Mouse (Mus musculus) retina, adult 2 months (tissue): ENCODE data around the gene 6820408C15Rik.
"Not testable (repeated sequence)": the region's sequence is repeated elsewhere in the genome, so short reads cannot be mapped to it uniquely, and the experiment has no call there.

Experiments used
- DNase-seq: peaks from one replicate; pipeline ENCODE4 v3.0.0-alpha.2; 2012; ENCODE audit warnings: low read depth, low spot score

The 6820408C15Rik gene

DNA sequence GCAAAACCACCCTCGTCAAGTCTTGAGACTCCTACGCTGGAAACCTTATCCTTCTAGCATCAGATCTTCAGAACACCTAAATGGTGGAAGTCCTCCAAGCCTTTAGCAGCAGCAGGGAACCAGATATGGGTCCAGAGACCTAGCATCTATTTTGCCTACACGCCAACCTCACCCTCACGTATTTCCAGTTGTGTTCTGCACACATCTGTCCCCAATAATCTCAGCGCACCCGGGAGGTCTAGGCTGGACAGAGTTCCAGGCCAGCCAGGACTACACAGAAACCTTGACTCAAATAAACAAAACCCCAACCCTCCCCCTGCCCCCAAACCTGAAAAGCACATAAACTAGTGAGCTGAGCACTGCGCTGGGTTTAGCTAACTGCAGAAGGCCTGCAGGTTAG is 3.9 kb upstream of the 6820408C15Rik start:
- DNase-seq, result no peak

DNA sequence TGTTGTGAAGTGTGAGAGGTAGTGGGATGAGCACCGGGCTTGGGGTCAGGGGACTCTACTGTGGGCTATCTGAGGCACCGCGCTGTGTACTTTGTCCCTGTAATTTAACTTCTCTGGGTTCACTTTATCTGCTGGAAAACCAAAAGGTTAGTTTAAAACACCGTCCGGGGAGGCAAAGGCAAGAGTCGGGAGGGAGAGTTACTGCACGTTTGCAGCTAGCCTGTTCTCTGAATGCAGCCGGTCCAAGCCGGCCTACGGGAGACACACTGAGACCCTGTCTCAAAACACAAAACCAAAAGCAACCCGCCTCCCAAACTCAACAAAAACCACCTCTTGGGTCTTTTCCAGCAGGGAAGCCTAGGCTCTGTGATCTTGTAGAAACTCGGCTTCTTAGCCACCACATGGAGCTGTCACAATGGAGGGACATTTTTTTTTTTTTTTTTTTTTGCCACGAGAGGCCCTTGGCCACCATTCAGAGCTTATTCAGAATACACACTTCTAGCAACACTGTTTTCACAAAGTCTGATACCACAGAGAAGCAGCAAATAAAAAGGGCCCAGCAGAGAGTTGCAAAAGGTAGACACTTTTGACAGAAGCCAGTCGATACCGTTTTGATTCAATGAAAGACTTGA is 2.7 kb upstream of the 6820408C15Rik start:
- DNase-seq, result no peak

DNA sequence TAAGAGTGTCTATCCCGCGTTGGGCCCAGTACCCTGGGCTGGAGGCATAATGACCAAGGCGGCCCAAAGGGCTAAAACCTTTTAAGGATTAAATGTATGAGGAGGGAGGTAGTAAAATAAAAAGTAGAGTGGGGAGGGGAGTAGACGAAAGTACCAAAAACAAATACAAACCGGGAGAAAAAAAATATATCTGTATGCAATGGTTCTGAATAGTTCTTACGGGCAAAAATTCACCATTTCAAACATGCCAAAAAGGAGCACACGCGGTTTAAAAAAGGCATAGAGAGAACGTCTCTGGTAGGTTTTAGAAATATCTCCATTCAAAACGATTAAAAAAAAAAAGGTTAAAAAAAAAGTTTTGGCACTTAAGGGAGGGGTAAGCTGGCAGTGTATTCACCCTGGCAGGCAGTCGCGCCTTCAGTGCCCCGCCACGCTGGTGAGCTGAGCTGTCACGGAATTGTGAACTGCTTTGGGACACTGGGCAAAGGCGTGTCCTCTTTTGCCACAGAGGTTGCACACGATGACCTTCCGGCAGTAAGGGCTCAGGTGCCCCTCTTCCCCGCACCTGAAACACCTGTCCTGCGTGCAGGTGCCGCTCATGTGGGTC is 2.1 kb upstream of the 6820408C15Rik start:
- DNase-seq, result no peak

DNA sequence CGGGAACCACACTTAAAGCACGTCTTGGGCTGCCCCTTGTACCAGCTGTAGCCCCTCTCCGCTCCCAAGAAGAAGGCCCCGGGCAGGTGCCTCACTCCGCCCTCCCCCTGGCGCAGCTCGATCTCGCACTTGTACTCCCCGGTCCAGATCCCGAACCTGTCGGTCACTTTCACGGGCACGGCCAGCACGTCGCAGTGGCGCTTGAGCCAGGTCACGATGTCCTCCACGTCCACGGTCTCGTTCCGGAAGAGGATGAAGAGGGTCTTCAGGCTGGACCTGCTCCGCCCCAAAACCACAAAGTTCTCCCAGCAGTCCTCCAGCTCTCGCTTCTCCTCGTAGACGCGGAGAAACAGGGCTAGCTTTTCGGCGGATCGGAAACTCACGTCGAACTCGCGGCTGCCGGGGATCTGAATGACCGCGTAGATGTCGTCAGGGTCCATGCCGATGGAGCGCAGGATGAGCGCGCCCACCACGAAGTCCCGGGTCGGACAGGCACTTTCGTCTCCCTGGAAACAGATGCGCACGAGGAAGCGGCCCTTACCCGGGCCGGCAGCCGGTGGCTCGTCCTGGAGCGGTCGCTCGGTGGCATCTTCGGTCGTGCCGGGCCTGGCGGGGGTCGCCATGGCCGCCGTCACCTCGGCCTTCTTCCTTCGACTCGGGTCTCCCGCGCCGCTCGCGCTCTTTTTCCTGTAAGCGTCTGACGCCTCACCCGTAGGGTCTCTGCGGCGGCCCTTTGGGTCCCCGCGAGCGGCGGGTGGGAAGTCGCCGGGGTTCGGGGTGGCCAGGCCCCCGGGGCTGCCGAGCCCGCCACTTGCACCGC is 1.4 kb upstream of the 6820408C15Rik start:
- no peak for DNase-seq

DNA sequence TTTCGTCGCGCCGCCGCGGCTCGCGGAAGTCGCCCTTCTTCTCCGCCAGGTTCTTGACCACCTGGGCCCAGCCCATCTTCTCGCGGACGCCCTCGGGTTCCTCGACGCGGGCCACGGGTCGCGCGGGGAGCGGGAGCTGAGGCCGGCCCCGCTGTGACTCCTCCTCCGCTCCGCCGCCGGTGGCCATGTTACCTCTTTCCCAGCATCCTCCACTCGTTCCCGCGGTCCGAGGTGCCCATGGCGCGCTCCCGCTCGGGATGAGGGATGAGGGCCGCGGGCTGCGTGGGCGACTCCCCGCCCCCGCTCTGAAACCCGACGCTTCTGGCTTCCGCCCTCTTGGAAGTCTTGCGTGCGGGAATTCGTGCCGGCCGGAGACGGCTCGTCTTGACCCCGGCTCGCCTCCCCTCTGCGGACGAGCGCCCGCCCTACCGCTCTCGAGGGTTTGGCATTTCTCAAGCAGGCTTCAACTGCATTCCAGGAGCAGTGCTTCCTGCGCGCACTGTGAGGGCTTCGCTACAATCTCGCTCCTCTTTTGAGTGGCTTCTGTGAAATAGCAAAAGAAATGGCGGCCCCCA is 709 bp upstream of the 6820408C15Rik start, which contains the start of gene Zcchc3:
Gene Zcchc3 (minus strand): TSS at position 437 of the 575 bp plus-strand sequence.
- peak; percentile 70 for DNase-seq

DNA sequence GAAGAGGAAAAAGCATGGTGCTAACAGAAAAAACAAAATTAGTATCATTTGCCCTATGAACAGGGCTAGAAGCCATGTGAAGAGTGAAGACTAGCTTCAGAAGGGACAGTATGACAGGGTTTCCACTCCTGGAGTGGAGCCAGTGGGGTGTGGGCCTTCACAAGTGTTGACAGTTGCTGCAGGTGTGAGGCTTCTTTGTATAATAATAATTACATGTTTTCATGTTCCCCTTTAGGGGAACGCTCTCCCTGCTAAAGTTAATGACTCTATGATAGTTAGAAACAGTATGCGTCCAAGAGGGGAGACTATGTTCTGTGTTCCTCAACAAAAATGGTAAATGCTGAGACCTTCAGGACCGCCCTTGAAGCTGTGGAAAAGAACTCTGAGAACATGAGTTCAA is 399 bp downstream of the 6820408C15Rik start:
- no peak for DNase-seq

DNA sequence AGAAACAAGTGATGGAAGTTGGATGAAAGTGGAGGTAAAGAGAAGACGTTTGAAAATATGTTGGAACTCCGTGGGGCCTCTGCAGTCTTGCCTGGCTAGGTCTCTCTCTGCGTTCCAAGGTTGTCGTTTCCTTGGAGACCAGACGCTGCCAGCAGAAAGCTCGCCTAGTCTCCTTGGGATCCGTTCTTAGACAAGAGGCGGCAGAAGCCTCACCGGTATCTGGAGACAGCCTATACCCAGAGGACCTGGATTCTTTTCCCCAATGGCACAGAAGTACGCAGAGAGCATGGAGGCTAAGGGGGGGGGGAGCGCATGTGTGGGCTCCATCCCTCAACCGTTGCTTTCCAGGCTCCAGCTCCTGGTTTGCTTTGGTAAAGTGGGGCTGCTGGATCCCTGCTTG is 12.1 kb downstream of the 6820408C15Rik start:
- DNase-seq, result no peak

DNA sequence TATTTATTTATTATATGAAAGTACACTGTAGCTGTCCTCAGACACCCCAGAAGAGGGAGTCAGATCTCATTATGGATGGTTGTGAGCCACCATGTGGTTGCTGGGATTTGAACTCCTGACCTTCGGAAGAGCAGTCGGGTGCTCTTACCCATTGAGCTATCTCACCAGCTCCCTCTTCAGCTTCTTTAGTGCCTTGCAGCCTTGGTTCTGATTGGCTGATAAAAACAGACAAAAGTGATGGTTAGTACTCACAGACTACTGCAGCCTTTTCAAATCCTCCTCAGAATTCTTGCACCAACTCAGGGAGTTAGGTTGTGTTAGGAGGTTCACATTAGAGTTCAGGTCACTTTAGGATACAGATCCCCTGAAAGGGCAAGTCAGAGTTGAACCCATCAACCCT is 13.1 kb downstream of the 6820408C15Rik start:
- DNase-seq, result not testable (repeated sequence)

DNA sequence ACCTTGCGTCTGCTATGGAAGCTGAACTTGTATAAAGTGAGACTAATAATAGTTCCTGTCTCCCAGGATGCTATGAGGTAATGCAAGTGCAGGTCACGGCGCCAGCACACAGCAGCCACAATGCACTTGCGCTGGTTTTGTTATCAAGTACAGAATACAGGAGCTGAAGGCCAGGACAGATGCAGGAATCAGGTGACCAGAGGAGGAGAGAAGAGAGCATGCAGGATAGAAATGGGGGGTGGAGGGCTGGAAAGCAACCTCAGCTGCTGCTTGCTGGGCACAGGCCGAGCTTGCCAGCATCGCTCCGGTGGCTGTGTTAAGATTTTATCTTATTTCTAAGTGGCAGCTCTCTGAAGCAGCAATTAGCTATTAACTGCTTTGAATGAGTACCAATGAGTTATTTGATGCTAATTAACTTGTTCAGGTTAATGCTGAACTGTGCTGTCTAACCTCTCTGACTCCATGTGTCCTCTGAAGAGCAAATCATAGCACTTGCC is 21.1 kb downstream of the 6820408C15Rik start:
- no peak for DNase-seq

DNA sequence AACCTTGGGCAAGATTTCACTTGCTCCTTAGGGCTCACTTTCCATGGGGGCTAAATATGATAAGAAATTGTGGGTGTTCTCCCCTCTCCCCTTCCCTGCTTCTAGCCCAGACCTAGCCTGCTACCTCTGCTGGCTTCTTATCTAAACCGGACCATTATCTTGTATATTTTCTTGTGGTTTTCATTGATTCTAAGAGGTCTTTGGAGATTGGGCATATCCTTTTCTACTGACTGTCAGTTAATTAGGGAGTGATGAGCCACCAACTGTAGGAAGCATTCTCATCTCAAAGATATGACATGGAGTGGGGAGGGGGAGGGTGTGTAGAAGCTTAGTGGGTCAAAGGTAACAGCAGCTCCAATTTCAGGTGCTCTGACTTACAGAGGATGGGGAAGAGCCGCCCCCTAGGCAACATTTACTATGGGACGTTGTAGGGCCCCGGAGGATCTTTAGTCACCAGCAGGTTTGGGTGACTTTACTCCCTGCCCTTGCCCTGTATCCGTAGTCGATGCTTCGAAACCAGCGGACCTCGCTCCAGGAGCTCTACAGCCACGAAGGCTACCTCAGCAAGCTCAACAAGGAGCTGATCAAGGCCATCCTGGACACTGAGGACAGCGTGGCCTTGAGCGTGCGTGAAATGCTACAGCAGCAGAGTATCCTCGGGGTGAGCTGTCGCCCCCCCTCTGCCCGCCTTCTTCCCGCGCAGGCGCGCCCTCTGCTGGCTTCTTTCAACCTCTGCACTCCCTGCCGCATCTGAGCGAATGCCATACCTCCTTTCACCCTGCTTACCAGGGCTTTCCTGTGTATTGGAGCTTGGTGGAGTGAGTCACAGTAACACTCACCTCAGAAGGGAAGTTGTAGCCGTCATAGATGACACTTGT is 21.8 kb downstream of the 6820408C15Rik start:
- DNase-seq, result peak; percentile 70

DNA sequence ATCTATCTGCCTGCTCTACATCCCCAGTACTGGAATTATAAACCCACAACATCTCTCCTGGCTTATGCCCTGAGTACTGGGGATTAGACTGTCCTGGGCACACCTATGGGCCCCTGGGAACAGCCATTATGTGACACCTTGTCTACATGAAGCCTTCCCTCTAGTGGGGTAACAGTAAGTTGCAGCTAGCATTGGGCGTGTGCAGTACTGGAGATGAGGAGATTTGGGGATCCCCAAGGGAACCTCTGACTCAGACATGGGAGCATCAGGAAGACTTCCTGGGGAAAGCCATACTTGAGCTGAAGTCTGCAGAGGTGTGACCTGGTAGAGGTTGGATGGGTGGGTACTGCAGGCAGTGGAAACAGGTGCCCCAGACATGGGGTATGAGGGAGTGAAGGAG is 23.6 kb downstream of the 6820408C15Rik start:
- no peak for DNase-seq

DNA sequence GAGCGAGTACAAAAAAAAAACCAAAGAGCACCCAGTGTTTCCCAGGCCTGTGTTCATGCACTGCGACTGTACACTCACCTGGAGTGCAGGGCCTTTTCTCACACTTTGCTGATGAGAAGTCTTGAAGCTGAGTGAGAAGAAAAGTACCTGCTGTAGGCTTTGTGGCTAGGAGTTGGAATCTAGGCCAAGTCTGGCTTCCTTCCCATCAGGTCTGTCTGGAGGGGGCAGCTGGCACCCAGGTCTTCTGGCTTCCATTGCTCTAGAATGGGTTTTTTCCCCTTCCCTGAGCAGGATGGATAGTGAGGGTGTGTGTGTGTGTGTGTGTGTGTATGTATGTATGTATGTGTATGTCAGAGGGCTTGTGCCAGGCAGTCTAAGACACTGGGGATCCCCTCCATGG is 24.4 kb downstream of the 6820408C15Rik start:
- no peak for DNase-seq

DNA sequence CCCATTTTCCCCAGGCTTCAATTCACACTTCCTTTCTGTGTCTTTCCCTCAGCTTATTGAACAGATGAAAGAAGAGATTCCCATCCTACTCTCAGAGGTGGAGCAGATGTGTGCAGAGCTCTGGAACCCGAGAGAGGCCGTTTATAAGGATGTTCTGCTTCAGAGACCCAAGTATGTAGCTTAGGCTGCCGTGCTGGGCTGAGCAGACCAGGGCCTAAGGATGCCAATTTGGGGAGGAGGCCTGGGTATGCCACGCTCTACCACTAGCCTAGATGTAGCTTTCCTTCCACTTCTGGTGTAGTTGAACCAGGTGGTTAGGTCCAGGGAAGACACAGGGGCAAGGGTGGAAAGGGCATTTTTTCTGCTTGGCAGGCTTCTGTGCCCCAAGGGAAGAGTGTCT is 26.9 kb downstream of the 6820408C15Rik start:
- DNase-seq, result no peak

DNA sequence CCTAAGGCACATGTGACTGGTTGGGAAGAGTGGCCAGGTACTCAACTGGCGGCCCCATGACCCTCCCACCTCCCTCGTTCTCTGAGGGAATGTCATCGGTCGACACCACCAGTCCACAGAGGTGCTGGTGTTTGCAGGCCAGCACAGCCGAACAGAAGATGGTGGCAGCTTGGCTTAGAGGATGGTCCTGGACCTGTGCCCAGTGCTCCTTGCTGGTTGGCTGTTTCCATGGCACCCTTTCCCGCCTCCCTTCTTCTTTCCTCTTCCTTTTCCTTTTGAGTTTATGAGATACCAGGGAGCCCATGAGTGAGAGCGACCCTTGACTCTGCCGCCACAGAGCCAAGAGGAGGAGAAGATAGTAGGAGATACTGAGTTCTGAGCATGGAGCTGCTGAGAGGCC is 27.9 kb downstream of the 6820408C15Rik start:
- no peak for DNase-seq

DNA sequence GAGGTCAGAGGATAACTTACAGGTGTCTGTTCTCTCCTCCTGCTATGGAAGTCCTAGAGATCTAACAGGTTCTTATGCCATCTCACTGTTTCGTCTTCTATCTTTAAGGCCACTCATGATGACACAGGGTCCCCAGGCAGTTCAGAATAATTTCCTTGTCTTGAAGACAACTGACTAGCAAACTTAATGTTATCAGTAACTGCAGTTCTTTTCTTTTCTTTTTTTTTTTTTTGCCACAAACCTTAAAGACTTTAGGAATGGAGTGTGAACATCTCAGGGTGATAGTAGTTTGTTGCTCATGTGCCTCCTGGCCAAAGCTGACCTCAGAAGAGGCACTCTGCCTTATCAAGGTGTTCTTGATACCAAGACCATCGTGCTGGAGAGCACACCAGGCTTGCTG is 31.3 kb downstream of the 6820408C15Rik start:
- no peak for DNase-seq

DNA sequence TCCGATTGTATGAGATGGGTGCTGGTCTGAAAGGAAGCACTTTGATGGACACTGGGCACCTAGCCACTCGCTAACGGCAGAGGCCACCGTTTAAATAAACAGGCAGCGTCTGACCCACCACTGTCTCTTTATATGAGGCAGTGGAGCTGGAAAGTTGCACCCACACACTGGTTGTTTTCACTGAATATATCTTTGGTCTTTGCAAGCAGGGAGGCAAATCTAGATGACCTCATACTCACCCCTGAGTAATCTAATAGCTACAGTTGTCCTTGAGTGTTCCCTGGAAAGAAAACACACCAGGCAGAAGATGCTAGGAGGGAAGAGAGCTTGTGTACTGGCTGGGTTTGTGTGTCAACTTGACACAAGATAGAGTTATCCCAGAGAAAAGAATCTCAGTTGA is 32.1 kb downstream of the 6820408C15Rik start:
- DNase-seq, result no peak

DNA sequence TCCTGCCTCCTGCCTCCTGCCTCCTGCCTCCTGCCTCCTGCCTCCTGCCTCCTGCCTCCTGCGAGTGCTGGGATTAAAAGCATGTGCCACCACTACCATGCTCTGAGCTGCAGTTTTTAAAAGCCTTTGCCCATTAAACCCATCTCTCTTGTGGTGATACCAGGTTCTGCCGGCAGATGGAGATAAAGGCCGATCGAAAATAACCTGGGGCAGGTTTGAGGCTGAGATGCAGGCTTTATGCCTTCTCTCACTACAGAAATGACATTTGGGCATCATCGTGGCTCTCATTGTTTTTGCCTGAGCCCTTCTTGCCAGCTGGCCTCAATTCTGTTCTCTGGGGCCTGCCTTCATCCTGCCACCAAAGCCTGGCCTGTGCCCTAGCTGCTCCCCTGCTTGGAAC is 34.9 kb downstream of the 6820408C15Rik start:
- peak; percentile 50 for DNase-seq

DNA sequence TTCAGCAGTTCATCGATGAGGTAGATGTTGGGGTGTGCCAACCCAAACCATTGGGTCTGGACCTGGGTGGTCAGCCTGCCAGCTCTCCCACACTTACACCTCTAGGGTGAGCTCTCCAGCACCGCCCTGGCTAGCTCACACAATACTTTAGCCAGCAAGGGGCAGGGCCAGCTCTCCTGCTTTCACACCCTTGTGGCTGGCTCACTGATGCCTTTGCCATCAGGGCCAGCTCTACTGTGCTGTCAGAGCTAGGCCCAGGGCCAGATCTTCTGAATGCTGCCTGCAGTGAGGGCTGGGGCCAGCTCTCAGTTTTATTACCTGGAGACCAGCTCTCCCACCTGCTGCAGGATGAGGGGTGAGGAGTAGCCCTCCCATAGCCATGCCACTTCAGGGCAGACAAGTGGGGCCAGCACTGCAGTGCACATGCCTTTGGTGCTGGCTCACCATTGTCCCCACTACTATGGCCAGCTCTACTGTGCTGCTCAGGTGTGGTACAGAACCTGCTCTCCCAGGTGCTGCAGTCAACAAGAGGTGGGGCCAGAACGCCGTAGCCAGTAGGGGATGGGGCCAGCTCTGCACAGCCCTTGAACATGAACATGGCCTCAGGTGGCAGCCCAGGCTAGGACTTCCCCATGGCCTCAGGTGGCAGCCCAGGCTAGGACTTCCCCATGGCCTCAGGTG is 36.9 kb downstream of the 6820408C15Rik start:
- no peak for DNase-seq

DNA sequence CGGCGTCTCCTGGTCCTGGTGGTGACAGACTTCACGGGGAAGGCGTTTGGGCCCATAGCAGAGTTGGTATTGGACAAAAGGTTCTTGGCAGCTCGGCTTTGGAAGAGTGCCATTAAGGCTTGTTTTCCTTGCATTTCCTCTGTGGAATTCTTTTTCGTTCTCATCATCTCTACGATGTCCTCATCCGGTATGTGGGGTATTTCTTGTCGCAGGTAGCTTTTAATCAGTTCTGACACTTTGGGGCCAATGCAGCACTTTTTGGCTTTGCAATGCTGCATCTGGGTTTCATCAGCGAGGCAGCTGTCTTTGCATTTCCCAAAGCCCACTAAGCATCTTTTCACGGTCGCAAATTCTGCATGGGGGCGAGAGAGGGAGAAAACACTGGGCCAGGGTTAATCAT is 43.9 kb downstream of the 6820408C15Rik start:
- DNase-seq, result no peak

DNA sequence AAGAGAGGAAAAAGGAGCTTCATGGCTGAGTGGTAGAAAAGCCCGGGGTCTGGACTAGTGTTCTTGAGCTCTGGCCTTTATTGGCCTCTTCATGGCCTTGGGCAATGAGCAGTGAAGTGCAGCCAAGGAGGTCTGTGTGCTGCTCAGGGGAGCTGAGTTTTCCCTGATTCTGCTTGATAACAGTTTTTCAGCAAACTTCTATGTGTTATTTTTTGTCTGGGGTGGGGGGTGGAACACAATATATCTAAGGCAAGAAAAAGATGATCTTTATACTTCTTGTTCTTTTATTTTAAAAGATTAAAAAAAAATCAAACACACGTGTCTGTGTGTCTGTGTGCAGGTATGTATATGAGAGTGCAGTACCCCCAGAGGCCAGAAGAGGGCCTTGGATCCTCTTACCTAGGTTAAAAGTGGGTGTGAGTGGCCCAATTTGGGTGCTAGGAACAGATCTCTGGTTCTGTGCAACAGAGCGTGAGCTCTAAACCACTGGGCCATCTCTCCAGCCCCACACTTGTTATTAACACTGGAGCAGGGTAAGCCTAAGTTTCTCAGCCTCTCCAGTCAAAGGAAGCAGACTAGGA is 49.3 kb downstream of the 6820408C15Rik start, which contains the start of gene Defb23:
Gene Defb23 (minus strand): TSS at position 51 of the 581 bp plus-strand sequence.
- no peak for DNase-seq
